8 mouse cellular contexts compared by ENCODE assay signal in the genomic region with DNA sequence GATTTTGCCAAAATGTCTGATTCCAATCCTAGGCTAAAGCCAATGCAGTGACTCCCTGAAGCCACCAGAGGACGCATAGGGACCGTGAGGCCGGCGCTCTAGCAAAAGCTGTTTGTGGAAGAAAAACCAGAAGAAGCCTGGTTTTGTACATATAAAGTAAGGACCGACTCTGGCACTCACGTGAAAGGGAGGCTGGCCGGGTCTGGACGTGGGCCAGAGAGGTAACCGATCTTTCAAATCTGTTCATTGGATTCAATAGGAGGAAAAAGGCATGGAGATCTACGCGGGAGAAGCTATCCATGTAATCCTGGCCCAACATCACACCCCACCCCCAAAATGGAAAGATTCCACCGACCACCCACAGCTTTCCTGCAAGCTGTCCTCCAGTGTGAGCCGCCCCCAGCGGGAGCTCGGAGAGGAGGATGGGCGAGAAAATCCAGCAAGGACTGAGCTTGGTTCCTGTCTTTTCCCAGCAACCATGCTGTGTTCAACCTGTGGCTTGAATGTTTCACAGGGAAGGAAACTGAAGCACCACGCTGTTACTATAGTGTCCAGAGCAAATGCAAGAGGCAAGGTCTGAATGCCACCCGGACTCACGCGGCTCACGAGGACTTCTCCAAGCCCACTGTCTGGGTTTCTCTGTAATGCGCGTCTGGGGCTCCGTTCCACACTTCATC. TPM values are rescaled to one million over a fixed set of nuclear protein-coding genes. Genes with fewer than 3 reads are reported as not detected.
A peak's percentile ranks its signal among the peaks of the same experiment; 100 is the strongest.
DNase-seq lines count a peak whose midpoint lies in the region; ATAC-seq and TF ChIP-seq lines count a peak whose summit lies in the region.

No protein-coding gene starts in this region.

- DNase-seq in MEL-GATA-1-ER (ENCODE audit: extremely low read depth, low read depth), result peak; percentile 28
- peak; percentile 52 for DNase-seq in c-Kit-positive CD71-negative TER-119-negative erythroid progenitor cells, embryonic 14.5 days (ENCODE audit: low read depth)
- peak; percentile 86 for DNase-seq in layer of hippocampus, adult 9-10 months (ENCODE audit: low spot score)
- peak; percentile 90 for DNase-seq in lung, embryonic 14.5 days
- DNase-seq in thymus, postnatal 4 days, result peak; percentile 73

- TF ChIP-seq CTCF in lung, embryonic 14.5 days (IDR thresholded peaks at IDR 0.05; ENCODE audit: low read depth), result peak; percentile 99
- TF ChIP-seq CTCF in olfactory bulb, adult 2 months (IDR thresholded peaks at IDR 0.05; ENCODE audit: insufficient read depth, low read depth, low read length), result peak; percentile 95

- H3K4me1 ChIP-seq in forebrain, embryonic 12.5 days, result peaks cover 6% of the 10 kb centered on the region
- no peaks in the 10 kb centered on the region for H3K4me1 ChIP-seq in lung, embryonic 14.5 days (ENCODE audit: insufficient read depth)
- peaks cover 7% of the 10 kb centered on the region for H3K4me1 ChIP-seq in olfactory bulb, adult 2 months (ENCODE audit: control insufficient read depth, insufficient read depth, low read length)

- H3K9me3 ChIP-seq in forebrain, embryonic 12.5 days, result no peaks in the 10 kb centered on the region
- no peaks in the 10 kb centered on the region for H3K9me3 ChIP-seq in lung, embryonic 14.5 days (ENCODE audit: low read depth, low read length)

- TF ChIP-seq POLR2A in olfactory bulb, adult 2 months (IDR thresholded peaks at IDR 0.05; ENCODE audit: insufficient read depth, low read depth, low read length), result no peak

- peak overlapping the region; percentile 31 for H3K4me3 ChIP-seq in forebrain, embryonic 12.5 days (replicated peaks)
- H3K4me3 ChIP-seq in lung, embryonic 14.5 days (ENCODE audit: low read depth, low read length), result peak overlapping the region; percentile 32
- peak overlapping the region; percentile 41 for H3K4me3 ChIP-seq in olfactory bulb, adult 2 months (ENCODE audit: insufficient read depth, low read depth, low read length)

- peak overlapping the region; percentile 62 for H3K4me2 ChIP-seq in forebrain, embryonic 12.5 days
- H3K4me2 ChIP-seq in lung, embryonic 14.5 days, result peak overlapping the region; percentile 64

- ATAC-seq in forebrain, embryonic 12.5 days (ENCODE audit: low FRiP score), result peak; percentile 74
- ATAC-seq in hematopoietic stem cell, adult 5-6 weeks (replicated peaks in 1 of 2; ENCODE audit: insufficient read depth in 1 of 2, low FRiP score in 2 of 2, low TSS enrichment in 1 of 2, low read depth in 1 of 2, poor library complexity in 2 of 2, severe bottlenecking in 2 of 2), result peak; percentile 88
- peak; percentile 88 for ATAC-seq in lung, embryonic 14.5 days (ENCODE audit: insufficient read depth)

- 9% methylated on average over 24 of the region's 24 CpGs for WGBS in forebrain, embryonic 12.5 days
- 5% methylated on average over 24 of the region's 24 CpGs for WGBS in lung, embryonic 14.5 days
- 3% methylated on average over 24 of the region's 24 CpGs for WGBS in olfactory bulb, adult 2 months

- no peaks in the 10 kb centered on the region for H3K27me3 ChIP-seq in forebrain, embryonic 12.5 days
- H3K27me3 ChIP-seq in lung, embryonic 14.5 days (ENCODE audit: insufficient read depth, low read length), result no peaks in the 10 kb centered on the region

- H3K36me3 ChIP-seq in forebrain, embryonic 12.5 days (replicated peaks), result no peaks in the 10 kb centered on the region
- H3K36me3 ChIP-seq in lung, embryonic 14.5 days (ENCODE audit: insufficient read depth), result no peaks in the 10 kb centered on the region

- H3K9ac ChIP-seq in forebrain, embryonic 12.5 days, result peak overlapping the region; percentile 40
- peak overlapping the region; percentile 40 for H3K9ac ChIP-seq in lung, embryonic 14.5 days

- H3K27ac ChIP-seq in forebrain, embryonic 12.5 days, result no peak overlapping the region
- peak overlapping the region; percentile 51; the same call in 1 of the 2 replicates for H3K27ac ChIP-seq in lung, embryonic 14.5 days (ENCODE audit: low read depth)
- peak overlapping the region; percentile 59 for H3K27ac ChIP-seq in olfactory bulb, adult 2 months (ENCODE audit: insufficient read depth, low read depth, low read length)

RNA-seq across cellular contexts. Expression of a gene that starts 12.6 kb away (rescaled TPM):
- 0.28 and 0.40 TPM in 2 replicates for polyA plus RNA-seq in forebrain, embryonic 12.5 days (2016; fragmentation: Nextera tagmentation; extraction: Ambion mirVana)
- 0.31 TPM in 1 of 2 replicates, not detected in the other for total RNA-seq in hematopoietic stem cell, adult 5-6 weeks (2017)
- not detected in 2 replicates for polyA plus RNA-seq in lung, embryonic 14.5 days (2014; fragmentation: Nextera tagmentation; extraction: Ambion mirVana)
- not detected in 2 replicates for polyA plus RNA-seq in olfactory bulb, adult 2 months (2012; ENCODE audit: insufficient read depth, insufficient read length, low replicate concordance, missing spikeins)

RNA-seq across cellular contexts. Expression of a gene that starts 39.4 kb away (rescaled TPM):
- 0.70 and 0.87 TPM in 2 replicates for polyA plus RNA-seq in forebrain, embryonic 12.5 days (2016; fragmentation: Nextera tagmentation; extraction: Ambion mirVana)
- total RNA-seq in hematopoietic stem cell, adult 5-6 weeks (2017), result not detected in 2 replicates
- polyA plus RNA-seq in lung, embryonic 14.5 days (2014; fragmentation: Nextera tagmentation; extraction: Ambion mirVana), result not detected in 2 replicates
- polyA plus RNA-seq in olfactory bulb, adult 2 months (2012; ENCODE audit: insufficient read depth, insufficient read length, low replicate concordance, missing spikeins), result not detected in 2 replicates

Comparison
In these comparisons a context has a peak if more than half of its experiments do, and no peak if none do; other contexts are left out.
1. DNase-seq: peak in every context shown above with its lines; median percentile 90 in lung, embryonic 14.5 days; 86 in layer of hippocampus, adult 9-10 months; 73 in thymus, postnatal 4 days; 52 in c-Kit-positive CD71-negative TER-119-negative erythroid progenitor cells, embryonic 14.5 days; 28 in MEL-GATA-1-ER.